Mouse (Mus musculus) MEL (cell line): ENCODE results near the gene Hba-a2. TPM values are rescaled to one million over a fixed set of nuclear protein-coding genes. Genes with fewer than 3 reads are reported as not detected.

Source experiments
- DNase-seq: peaks from one replicate; pipeline ENCODE4 v3.0.0; 2011; ENCODE audit warnings: low read depth, low spot score
- H3K27ac ChIP-seq: 2 replicates; pipeline ENCODE4 v1.5.1; 2012; ENCODE audit warnings: low read depth, mild to moderate bottlenecking, control low read depth, low read length, moderate library complexity; ENCODE audit not compliant: control insufficient read depth
- H3K27me3 ChIP-seq, 2 experiments: fragments of 150-350 bp in 1 of 2; sonication (generic) in 1 of 2; 2 replicates each; pipeline ENCODE4 v1.6.1; 2012; ENCODE audit warnings: low read length in 2 of 2, mild to moderate bottlenecking in 2 of 2, improper control_type of control experiment in 1 of 2, moderate library complexity in 1 of 2; ENCODE audit not compliant: insufficient read depth in 2 of 2, control insufficient read depth in 1 of 2
- H3K36me3 ChIP-seq, 2 experiments: 2 replicates each; pipeline ENCODE4 v1.6.1; 2012 to 2014; ENCODE audit warnings: low read length in 2 of 2, improper control_type of control experiment in 1 of 2, inconsistent platforms in 1 of 2, mild to moderate bottlenecking in 1 of 2; ENCODE audit not compliant: insufficient read depth in 2 of 2, control insufficient read depth in 1 of 2
- H3K4me1 ChIP-seq, 2 experiments: fragments of 150-350 bp in 1 of 2; sonication (generic) in 1 of 2; 2 replicates each; pipeline ENCODE4 v1.6.1; 2012; ENCODE audit warnings: low read length in 2 of 2, improper control_type of control experiment in 1 of 2, mild to moderate bottlenecking in 1 of 2; ENCODE audit not compliant: insufficient read depth in 2 of 2, control insufficient read depth in 1 of 2
- H3K4me3 ChIP-seq, 2 experiments: fragments of 150-350 bp in 1 of 2; sonication (generic) in 1 of 2; 2 replicates each; pipeline ENCODE4 v1.5.1; 2012; ENCODE audit warnings: low read depth in 2 of 2, low read length in 2 of 2, mild to moderate bottlenecking in 2 of 2, moderate library complexity in 2 of 2, control low read depth in 1 of 2, improper control_type of control experiment in 1 of 2; ENCODE audit not compliant: control insufficient read depth in 1 of 2, insufficient read depth in 1 of 2
- H3K79me2 ChIP-seq: 2 replicates; pipeline ENCODE4 v1.6.1; 2012; ENCODE audit warnings: mild to moderate bottlenecking, low read length, moderate library complexity; ENCODE audit not compliant: control insufficient read depth, poor library complexity, insufficient read depth
- H3K9ac ChIP-seq: 2 replicates; pipeline ENCODE4 v1.6.1; 2012; ENCODE audit warnings: low read depth, mild to moderate bottlenecking, control low read depth, low read length, moderate library complexity; ENCODE audit not compliant: control insufficient read depth, poor library complexity, severe bottlenecking
- H3K9me3 ChIP-seq: fragments of 150-350 bp; sonication (generic); replicated peaks from 2 replicates; pipeline ENCODE4 v1.6.1; 2012; ENCODE audit warnings: mild to moderate bottlenecking, low read length, improper control_type of control experiment, moderate library complexity; ENCODE audit not compliant: insufficient read depth
- EP300 ChIP-seq, 2 experiments: IDR thresholded peaks; 2 replicates each; pipeline ENCODE4 v1.6.1; 2011; ENCODE audit warnings: improper control_type of control experiment in 2 of 2, low read length in 2 of 2, low read depth in 1 of 2, mild to moderate bottlenecking in 1 of 2
- ETS1 ChIP-seq: IDR thresholded peaks from 2 replicates; pipeline ENCODE4 v1.6.1; 2012; ENCODE audit warnings: low read depth, mild to moderate bottlenecking, inconsistent platforms, low read length, improper control_type of control experiment, moderate library complexity
- MAX ChIP-seq: IDR thresholded peaks from 2 replicates; pipeline ENCODE4 v1.6.1; 2011; ENCODE audit warnings: low read length, improper control_type of control experiment
- MYB ChIP-seq: IDR thresholded peaks from 2 replicates; pipeline ENCODE4 v1.6.1; 2011; ENCODE audit warnings: mild to moderate bottlenecking, low read depth, low read length, improper control_type of control experiment
- POLR2A ChIP-seq, 2 experiments: IDR thresholded peaks; 2 replicates each; pipeline ENCODE4 v1.6.1; 2011 to 2012; ENCODE audit warnings: low read length in 2 of 2, mild to moderate bottlenecking in 2 of 2, control low read depth in 1 of 2, improper control_type of control experiment in 1 of 2, low read depth in 1 of 2, moderate library complexity in 1 of 2; ENCODE audit not compliant: control insufficient read depth in 1 of 2, insufficient read depth in 1 of 2, poor library complexity in 1 of 2
- POLR2AphosphoS5 ChIP-seq: IDR thresholded peaks from 2 replicates; pipeline ENCODE4 v1.6.1; 2012; ENCODE audit warnings: low read depth, borderline replicate concordance, mild to moderate bottlenecking, inconsistent platforms, low read length, moderate library complexity, mixed read lengths
- SIN3A ChIP-seq: IDR thresholded peaks from 2 replicates; pipeline ENCODE4 v1.6.1; 2012; ENCODE audit warnings: low read length, improper control_type of control experiment, inconsistent platforms
- TBP ChIP-seq: IDR thresholded peaks from 2 replicates; pipeline ENCODE4 v1.8.0; 2011; ENCODE audit warnings: low read depth, low read length, improper control_type of control experiment
- UBTF ChIP-seq: IDR thresholded peaks from 2 replicates; pipeline ENCODE4 v1.6.1; 2012; ENCODE audit warnings: low read depth, mild to moderate bottlenecking, inconsistent platforms, low read length, improper control_type of control experiment, moderate library complexity, borderline replicate concordance; ENCODE audit not compliant: insufficient read depth
- ZMIZ1 ChIP-seq: IDR thresholded peaks from 2 replicates; pipeline ENCODE4 v1.6.1; 2012; ENCODE audit warnings: low read depth, mild to moderate bottlenecking, inconsistent platforms, low read length, improper control_type of control experiment, moderate library complexity
- polyA plus RNA-seq, 2 experiments: library from polyadenylated mRNA; stranded (reverse) in 1 of 2; unstranded in 1 of 2; fragments of >175 nt in 1 of 2; fragments of >200 nt in 1 of 2; gene quantifications; 2 replicates each; pipeline versions ENCODE4 v1.2.1 to v1.2.4; 2012; ENCODE audit warnings: low replicate concordance in 2 of 2, low read depth in 1 of 2; ENCODE audit not compliant: insufficient read length in 2 of 2, insufficient read depth in 1 of 2, missing spikeins in 1 of 2
- total RNA-seq: library from RNA; depleted of rRNA; stranded (reverse); fragments of 300-350 nt; gene quantifications from 2 replicates; pipeline ENCODE4 v1.2.3, GENCODE M21; 2012

Gene Hba-a2
- total and polyA plus RNA-seq, 3 experiments: 202 to 432 (median 313) TPM

GRCm38 (mm10) chr11:32309928-32310327 lies 13.6 kb downstream of the Hba-a2 start:
- H3K4me3 ChIP-seq: no peak overlapping the region
- no peaks in the 10 kb centered on the region for H3K9me3 ChIP-seq
- H3K9ac ChIP-seq: no peak overlapping the region
- H3K27ac ChIP-seq: no peak overlapping the region
- H3K27me3 ChIP-seq: peaks cover 0 to 3% of the 10 kb centered on the region in 2 experiments; a peak in 2 of 4 replicates
- TF ChIP-seq POLR2AphosphoS5: no peak
- no peak for TF ChIP-seq SIN3A
- TF ChIP-seq TBP: no peak
- no peak for TF ChIP-seq MYB
- H3K36me3 ChIP-seq: no peaks in the 10 kb centered on the region
- no peaks in the 10 kb centered on the region for H3K79me2 ChIP-seq
- DNase-seq: peak; percentile 33
- H3K4me1 ChIP-seq: no peaks in the 10 kb centered on the region; a peak in 1 of 4 replicates

GRCm38 (mm10) chr11:32316009-32316408 lies 19.7 kb downstream of the Hba-a2 start:
- H3K9me3 ChIP-seq: no peaks in the 10 kb centered on the region
- H3K79me2 ChIP-seq: no peaks in the 10 kb centered on the region
- H3K4me3 ChIP-seq: no peak overlapping the region
- no peak overlapping the region for H3K9ac ChIP-seq
- no peak overlapping the region for H3K27ac ChIP-seq
- peaks cover 0 to 3% of the 10 kb centered on the region in 2 experiments; a peak in 2 of 4 replicates for H3K4me1 ChIP-seq
- H3K36me3 ChIP-seq: no peaks in the 10 kb centered on the region; a peak in 1 of 4 replicates
- TF ChIP-seq ZMIZ1: no peak
- no peak for TF ChIP-seq MAX
- no peak for TF ChIP-seq ETS1
- TF ChIP-seq UBTF: no peak
- no peak for DNase-seq
- H3K27me3 ChIP-seq: peaks cover 0 to 13% of the 10 kb centered on the region in 2 experiments; a peak in 3 of 4 replicates

- H3K27ac ChIP-seq: no peak overlapping the region
- H3K4me3 ChIP-seq: no peak overlapping the region; a peak in 1 of 4 replicates
- H3K9ac ChIP-seq: 0 out of 2 replicates have a peak overlapping the region, but pooled peaks have one; percentile 1
- no peaks in the 10 kb centered on the region for H3K79me2 ChIP-seq
- no peak for DNase-seq
- H3K9me3 ChIP-seq: no peaks in the 10 kb centered on the region
- TF ChIP-seq ZMIZ1: no peak
- no peak for TF ChIP-seq EP300 (IDR thresholded peaks at IDR 0.05; ENCODE audit: low read depth in 1 of 2, low read length in 2 of 2)
- 0 out of 4 replicates have a peak, but pooled peaks of 1 of the 2 experiments have one; percentile 31 for TF ChIP-seq POLR2A (IDR thresholded peaks at IDR 0.05; ENCODE audit: control insufficient read depth in 1 of 2, insufficient read depth in 1 of 2, low read depth in 1 of 2, low read length in 2 of 2, poor library complexity in 1 of 2)
- TF ChIP-seq, all 39 proteins: peak for 1
- Histone ChIP-seq H3K4me1 (peaks cover 0 to 4% of the 10 kb centered on the region in 2 experiments; a peak in 2 of 4 replicates), H3K27me3 (peaks cover 0 to 10% of the 10 kb centered on the region in 2 experiments; a peak in 3 of 4 replicates), H3K36me3 (no peaks in the 10 kb centered on the region; a peak in 1 of 4 replicates)
Measured at GRCm38 (mm10) chr11:32320507-32321195, 24.4 kb downstream of the Hba-a2 start.
